Mouse (Mus musculus): ENCODE measurements at regions not wholly inside any gene's neighbourhood (a gene's known extent, or its start where the extent isn't known, plus 50 kb on each side); places are given as distances from the start of the nearest gene placed in this dataset.

DNA sequence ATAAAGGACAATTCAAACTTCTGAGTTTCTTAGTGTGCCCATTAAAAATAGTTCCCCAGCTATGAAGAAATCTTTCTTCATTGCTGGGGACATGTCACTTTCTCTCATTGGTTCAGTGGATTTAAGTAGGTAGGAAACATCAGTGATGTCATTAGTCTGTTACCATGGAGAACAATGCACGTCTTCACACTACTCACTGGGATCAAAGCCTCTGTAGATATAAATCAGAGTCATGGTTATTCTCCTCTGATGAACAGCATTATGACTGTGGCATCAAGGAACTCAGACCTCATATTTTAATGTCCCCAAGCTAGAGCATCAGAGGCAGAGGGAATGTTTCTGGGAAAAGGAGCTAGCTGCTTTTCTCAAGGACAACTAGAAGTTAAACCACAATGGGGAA, 165.5 kb upstream of the Slc39a10 start:
- Histone ChIP-seq H3K27me3 (ENCODE audit: control insufficient read depth, insufficient read depth, low read length) (no peaks in the 10 kb centered on the region), H3K27ac (ENCODE audit: control insufficient read depth, insufficient read depth, low read depth, low read length) (no peak overlapping the region), H3K36me3 (ENCODE audit: control insufficient read depth, insufficient read depth, low read length) (no peaks in the 10 kb centered on the region), H3K4me3 (ENCODE audit: control insufficient read depth, low read depth, low read length) (no peak overlapping the region), H3K4me1 (ENCODE audit: control insufficient read depth, insufficient read depth, low read length) (no peaks in the 10 kb centered on the region)
- no peak for TF ChIP-seq POLR2A (IDR thresholded peaks at IDR 0.05; ENCODE audit: control insufficient read depth, low read depth, low read length)
- TF ChIP-seq CTCF (IDR thresholded peaks at IDR 0.05; ENCODE audit: control insufficient read depth, insufficient read depth, insufficient replicate concordance, low read depth, low read length): no peak

DNA sequence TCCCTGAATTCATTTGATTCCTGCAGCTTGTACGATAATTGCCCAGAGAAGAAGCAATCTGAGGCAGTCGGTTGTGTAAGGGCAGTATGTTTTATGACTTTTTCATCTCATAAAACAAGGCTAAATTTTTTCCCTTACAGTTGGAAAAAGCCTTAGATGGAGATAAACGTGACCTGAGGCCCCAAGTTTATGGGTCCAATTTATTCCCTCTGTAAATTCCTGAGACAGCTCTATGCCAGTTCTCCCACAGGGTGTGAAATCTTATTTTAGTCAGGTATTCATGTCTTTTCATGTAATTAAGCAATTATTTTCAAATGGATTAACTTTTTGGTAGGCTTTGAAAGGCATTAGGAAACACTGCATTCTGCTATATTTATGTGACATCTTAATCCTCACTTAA, 164.7 kb upstream of the Slc39a10 start:
- no peaks in the 10 kb centered on the region for H3K27me3 ChIP-seq (ENCODE audit: control insufficient read depth, insufficient read depth, low read length)
- H3K4me3 ChIP-seq (ENCODE audit: control insufficient read depth, low read depth, low read length): no peak overlapping the region
- no peaks in the 10 kb centered on the region for H3K36me3 ChIP-seq (ENCODE audit: control insufficient read depth, insufficient read depth, low read length)
- TF ChIP-seq POLR2A (IDR thresholded peaks at IDR 0.05; ENCODE audit: control insufficient read depth, low read depth, low read length) (no peak), CTCF (IDR thresholded peaks at IDR 0.05; ENCODE audit: control insufficient read depth, insufficient read depth, insufficient replicate concordance, low read depth, low read length) (no peak)
- H3K27ac ChIP-seq (ENCODE audit: control insufficient read depth, insufficient read depth, low read depth, low read length): no peak overlapping the region
- H3K4me1 ChIP-seq (ENCODE audit: control insufficient read depth, insufficient read depth, low read length): no peaks in the 10 kb centered on the region

GRCm38 (mm10) chr1:47051109-47051508, 158.5 kb upstream of the Slc39a10 start:
- Histone ChIP-seq H3K4me1 (ENCODE audit: control insufficient read depth, insufficient read depth, low read length) (peaks cover 2% of the 10 kb centered on the region), H3K4me3 (ENCODE audit: control insufficient read depth, low read depth, low read length) (no peak overlapping the region), H3K36me3 (ENCODE audit: control insufficient read depth, insufficient read depth, low read length) (no peaks in the 10 kb centered on the region), H3K27me3 (ENCODE audit: control insufficient read depth, insufficient read depth, low read length) (no peaks in the 10 kb centered on the region), H3K27ac (ENCODE audit: control insufficient read depth, insufficient read depth, low read depth, low read length) (no peak overlapping the region)
- TF ChIP-seq POLR2A (IDR thresholded peaks at IDR 0.05; ENCODE audit: control insufficient read depth, low read depth, low read length) (no peak), CTCF (IDR thresholded peaks at IDR 0.05; ENCODE audit: control insufficient read depth, insufficient read depth, insufficient replicate concordance, low read depth, low read length) (no peak)

DNA sequence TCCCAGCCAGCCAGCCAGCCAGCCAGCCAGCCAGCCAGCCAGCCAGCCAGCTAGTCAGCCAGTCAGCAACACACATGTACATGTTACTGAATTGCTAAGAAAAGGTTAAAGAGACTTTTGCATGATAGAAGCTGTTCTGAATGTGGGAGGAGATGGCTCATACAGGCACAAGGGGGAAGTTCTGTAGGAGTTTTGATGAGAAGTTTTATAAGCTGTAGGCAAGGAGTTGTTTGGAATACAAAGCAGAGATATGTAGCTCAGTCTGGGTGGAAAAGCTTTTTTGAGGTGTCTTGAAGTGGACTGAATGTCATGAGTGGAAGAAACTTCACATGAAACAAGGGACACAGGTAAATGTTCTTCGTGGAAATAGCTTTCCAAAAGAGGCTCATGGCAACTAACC, 157.8 kb upstream of the Slc39a10 start:
- TF ChIP-seq CTCF (IDR thresholded peaks at IDR 0.05; ENCODE audit: control insufficient read depth, insufficient read depth, insufficient replicate concordance, low read depth, low read length): no peak
- Histone ChIP-seq H3K27ac (ENCODE audit: control insufficient read depth, insufficient read depth, low read depth, low read length) (no peak overlapping the region), H3K4me1 (ENCODE audit: control insufficient read depth, insufficient read depth, low read length) (peaks cover 2% of the 10 kb centered on the region), H3K4me3 (ENCODE audit: control insufficient read depth, low read depth, low read length) (no peak overlapping the region), H3K27me3 (ENCODE audit: control insufficient read depth, insufficient read depth, low read length) (no peaks in the 10 kb centered on the region), H3K36me3 (ENCODE audit: control insufficient read depth, insufficient read depth, low read length) (no peaks in the 10 kb centered on the region)

GRCm38 (mm10) chr1:47037576-47037975, 144.9 kb upstream of the Slc39a10 start:
- H3K27me3 ChIP-seq (ENCODE audit: control insufficient read depth, insufficient read depth, low read length): no peaks in the 10 kb centered on the region
- H3K27ac ChIP-seq (ENCODE audit: control insufficient read depth, insufficient read depth, low read depth, low read length): no peak overlapping the region
- no peak for TF ChIP-seq POLR2A (IDR thresholded peaks at IDR 0.05; ENCODE audit: control insufficient read depth, low read depth, low read length)
- TF ChIP-seq CTCF (IDR thresholded peaks at IDR 0.05; ENCODE audit: control insufficient read depth, insufficient read depth, insufficient replicate concordance, low read depth, low read length): no peak
- H3K4me3 ChIP-seq (ENCODE audit: control insufficient read depth, low read depth, low read length): no peak overlapping the region
- no peaks in the 10 kb centered on the region for H3K36me3 ChIP-seq (ENCODE audit: control insufficient read depth, insufficient read depth, low read length)
- H3K4me1 ChIP-seq (ENCODE audit: control insufficient read depth, insufficient read depth, low read length): no peaks in the 10 kb centered on the region

GRCm38 (mm10) chr1:47019356-47019755, 126.7 kb upstream of the Slc39a10 start:
- H3K27ac ChIP-seq (ENCODE audit: control insufficient read depth, insufficient read depth, low read depth, low read length): no peak overlapping the region
- no peak overlapping the region for H3K4me3 ChIP-seq (ENCODE audit: control insufficient read depth, low read depth, low read length)
- H3K4me1 ChIP-seq (ENCODE audit: control insufficient read depth, insufficient read depth, low read length): no peaks in the 10 kb centered on the region
- H3K36me3 ChIP-seq (ENCODE audit: control insufficient read depth, insufficient read depth, low read length): no peaks in the 10 kb centered on the region
- TF ChIP-seq CTCF (IDR thresholded peaks at IDR 0.05; ENCODE audit: control insufficient read depth, insufficient read depth, insufficient replicate concordance, low read depth, low read length): no peak
- TF ChIP-seq POLR2A (IDR thresholded peaks at IDR 0.05; ENCODE audit: control insufficient read depth, low read depth, low read length): no peak
- H3K27me3 ChIP-seq (ENCODE audit: control insufficient read depth, insufficient read depth, low read length): no peaks in the 10 kb centered on the region

DNA sequence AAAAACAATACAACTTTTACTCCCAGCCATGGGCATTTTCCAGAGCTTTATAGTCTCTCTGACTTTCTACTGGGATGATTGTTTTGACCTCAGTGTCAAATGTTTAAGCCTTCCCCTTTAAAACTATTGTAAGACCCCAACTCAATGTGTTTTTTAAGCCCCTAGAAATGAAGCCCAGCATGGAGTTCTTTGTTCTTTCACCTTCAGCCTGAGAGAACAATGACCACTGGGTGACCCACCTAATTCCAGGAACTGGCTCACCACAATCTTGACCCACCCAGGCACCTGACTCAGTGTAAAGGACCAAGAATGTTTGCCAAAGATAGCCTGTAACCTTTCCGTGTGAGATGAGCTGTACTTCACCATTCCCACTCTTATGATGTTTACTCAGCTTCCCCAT, 121.9 kb upstream of the Slc39a10 start:
- no peaks in the 10 kb centered on the region for H3K36me3 ChIP-seq (ENCODE audit: control insufficient read depth, insufficient read depth, low read length)
- H3K27ac ChIP-seq (ENCODE audit: control insufficient read depth, insufficient read depth, low read depth, low read length): no peak overlapping the region
- TF ChIP-seq POLR2A (IDR thresholded peaks at IDR 0.05; ENCODE audit: control insufficient read depth, low read depth, low read length) (no peak), CTCF (IDR thresholded peaks at IDR 0.05; ENCODE audit: control insufficient read depth, insufficient read depth, insufficient replicate concordance, low read depth, low read length) (no peak)
- H3K4me3 ChIP-seq (ENCODE audit: control insufficient read depth, low read depth, low read length): no peak overlapping the region
- no peaks in the 10 kb centered on the region for H3K4me1 ChIP-seq (ENCODE audit: control insufficient read depth, insufficient read depth, low read length)
- no peaks in the 10 kb centered on the region for H3K27me3 ChIP-seq (ENCODE audit: control insufficient read depth, insufficient read depth, low read length)

- Histone ChIP-seq H3K27me3 (ENCODE audit: control insufficient read depth, insufficient read depth, low read length) (no peaks in the 10 kb centered on the region), H3K4me3 (ENCODE audit: control insufficient read depth, low read depth, low read length) (no peak overlapping the region), H3K36me3 (ENCODE audit: control insufficient read depth, insufficient read depth, low read length) (no peaks in the 10 kb centered on the region), H3K27ac (ENCODE audit: control insufficient read depth, insufficient read depth, low read depth, low read length) (no peak overlapping the region), H3K4me1 (ENCODE audit: control insufficient read depth, insufficient read depth, low read length) (no peaks in the 10 kb centered on the region)
- TF ChIP-seq POLR2A (IDR thresholded peaks at IDR 0.05; ENCODE audit: control insufficient read depth, low read depth, low read length) (no peak), CTCF (IDR thresholded peaks at IDR 0.05; ENCODE audit: control insufficient read depth, insufficient read depth, insufficient replicate concordance, low read depth, low read length) (no peak)
Measured at GRCm38 (mm10) chr1:47003746-47004145, 111.1 kb upstream of the Slc39a10 start.
